8 mouse cellular contexts compared by ENCODE assay signal in the genomic region with DNA sequence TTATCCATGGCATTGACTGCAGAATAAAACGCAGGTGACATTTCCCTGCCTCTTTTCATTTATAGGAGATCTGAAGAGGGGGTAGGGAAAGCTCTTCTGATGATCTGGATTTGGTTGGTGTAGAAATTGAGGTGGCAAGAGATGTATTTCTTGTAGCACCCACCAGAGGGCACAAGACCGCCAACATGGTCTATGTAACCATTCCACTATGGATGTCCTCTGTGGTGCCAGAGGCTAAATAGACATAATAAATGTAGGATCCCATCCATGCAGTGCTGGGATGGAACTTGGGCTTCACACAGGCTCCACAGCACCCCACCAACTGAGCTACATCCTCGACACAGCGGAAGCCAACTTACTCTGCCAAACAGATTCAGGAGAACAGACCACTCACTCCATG. TPM values are rescaled to one million over a fixed set of nuclear protein-coding genes. Genes with fewer than 3 reads are reported as not detected.
DNase-seq lines count a peak whose midpoint lies in the region; ATAC-seq and TF ChIP-seq lines count a peak whose summit lies in the region.
"Had no signal": no experiment of that assay in that cellular context is flagged by ENCODE, and none has a peak within 500 bp of the region (broad histone marks: within the 10 kb centered on the region; RNA-seq: fewer than 3 reads in every experiment).

No protein-coding gene starts in this region.

- H3K36me3 ChIP-seq in E14TG2a.4 (ENCODE audit: insufficient read depth, low read length) = no peaks in the 10 kb centered on the region
- H3K36me3 ChIP-seq in forebrain, embryonic 16.5 days (ENCODE audit: control insufficient read depth, insufficient read depth) = no peaks in the 10 kb centered on the region
- H3K36me3 ChIP-seq: limb, embryonic 12.5 days had no signal

- no peak overlapping the region for H3K4me3 ChIP-seq in E14TG2a.4 (replicated peaks; ENCODE audit: low read length)
- no peak overlapping the region for H3K4me3 ChIP-seq in forebrain, embryonic 16.5 days (replicated peaks; ENCODE audit: low read length)
- H3K4me3 ChIP-seq: limb, embryonic 12.5 days had no signal

- H3K9ac ChIP-seq in forebrain, embryonic 16.5 days (replicated peaks; ENCODE audit: low read depth, low read length) = no peak overlapping the region
- H3K9ac ChIP-seq: limb, embryonic 12.5 days had no signal

- TF ChIP-seq CTCF in E14TG2a.4 (conservative IDR thresholded peaks at IDR 0.05; ENCODE audit: low read length) = peak; percentile 65

- no peaks in the 10 kb centered on the region for H3K4me1 ChIP-seq in E14TG2a.4 (replicated peaks; ENCODE audit: low read depth, low read length)
- H3K4me1 ChIP-seq in forebrain, embryonic 16.5 days (replicated peaks; ENCODE audit: control insufficient read depth, insufficient read depth, low read length) = no peaks in the 10 kb centered on the region
- H3K4me1 ChIP-seq: limb, embryonic 12.5 days had no signal

- ATAC-seq in forebrain, embryonic 16.5 days = no peak

- H3K27ac ChIP-seq in forebrain, embryonic 16.5 days (ENCODE audit: low read length) = no peak overlapping the region
- H3K27ac ChIP-seq: limb, embryonic 12.5 days had no signal

- WGBS in forebrain, embryonic 16.5 days = 54% methylated on average over 4 of the region's 4 CpGs

- DNase-seq in kidney, adult 18-20 months = peak; percentile 25
- no peak for DNase-seq in kidney, adult 11 months
- DNase-seq in R1 (ENCODE audit: low read depth, low spot score) = peak; percentile 63
- peak; percentile 20 for DNase-seq in lung, postnatal 10 days
- DNase-seq in right cerebral cortex, postnatal 10 days (ENCODE audit: low spot score in 2 of 2) = no peak

- H3K27me3 ChIP-seq in E14TG2a.4 (ENCODE audit: insufficient read depth, low read length) = peaks cover 15% of the 10 kb centered on the region; the same call in 1 of the 2 replicates
- no peaks in the 10 kb centered on the region for H3K27me3 ChIP-seq in forebrain, embryonic 16.5 days (replicated peaks; ENCODE audit: control insufficient read depth, insufficient read depth, low read length)
- H3K27me3 ChIP-seq: limb, embryonic 12.5 days had no signal

- no peaks in the 10 kb centered on the region for H3K9me3 ChIP-seq in E14TG2a.4 (ENCODE audit: low read length)
- H3K9me3 ChIP-seq in forebrain, embryonic 16.5 days (ENCODE audit: control insufficient read depth, low read length) = no peaks in the 10 kb centered on the region
- H3K9me3 ChIP-seq: limb, embryonic 12.5 days had no signal

- H3K4me2 ChIP-seq in forebrain, embryonic 16.5 days (ENCODE audit: low read length) = no peak overlapping the region
- H3K4me2 ChIP-seq: limb, embryonic 12.5 days had no signal

RNA-seq across cellular contexts. Expression of gene Tmem177, which starts 6.3 kb away (rescaled TPM):
- polyA plus RNA-seq in forebrain, embryonic 16.5 days (2015; fragmentation: Nextera tagmentation; extraction: Ambion mirVana) = 13.4 and 14.3 TPM in 2 replicates

Comparison
In these comparisons a context has a peak if more than half of its experiments do, and no peak if none do; other contexts are left out.
1. DNase-seq: peak in kidney, adult 18-20 months (single experiment), R1 (single experiment) and lung, postnatal 10 days (single experiment); none in kidney, adult 11 months (single experiment) and right cerebral cortex, postnatal 10 days (0 of 2).